Mouse (Mus musculus) heart, adult 9 months (tissue): ENCODE results near the gene Pitpnc1.
"Not testable (repeated sequence)": the region's sequence is repeated elsewhere in the genome, so short reads cannot be mapped to it uniquely, and the experiment has no call there.

ENCODE experiments used
- DNase-seq, 2 experiments: peaks; one replicate each; pipeline ENCODE4 v3.0.0; 2022; ENCODE audit warnings: low spot score in 2 of 2

The Pitpnc1 gene

GRCm38 (mm10) chr11:107470521-107471041, at the start of gene Pitpnc1:
Gene Pitpnc1 (minus strand): TSS chr11:107470699.
- DNase-seq = peak; percentile 87 to 89

GRCm38 (mm10) chr11:107518645-107519429, 48.3 kb upstream of the Pitpnc1 start:
- no peak for DNase-seq

GRCm38 (mm10) chr11:107516387-107516786, 45.9 kb upstream of the Pitpnc1 start:
- no peak for DNase-seq

- DNase-seq = no peak
These were observed 42.5 kb upstream of the Pitpnc1 start for GRCm38 (mm10) chr11:107513047-107513446.

- DNase-seq = peak; percentile 15 to 56
These were observed 41.5 kb upstream of the Pitpnc1 start for GRCm38 (mm10) chr11:107511954-107512353.

GRCm38 (mm10) chr11:107510362-107511269, 40.1 kb upstream of the Pitpnc1 start:
- DNase-seq = peak in 1 of 2 experiments; percentile 8

- DNase-seq = no peak
These were observed 39.3 kb upstream of the Pitpnc1 start for GRCm38 (mm10) chr11:107509631-107510338.

GRCm38 (mm10) chr11:107506260-107506659, 35.8 kb upstream of the Pitpnc1 start:
- no peak for DNase-seq

- not testable (repeated sequence) for DNase-seq
These were observed 33.9 kb upstream of the Pitpnc1 start for GRCm38 (mm10) chr11:107504364-107504763.

- DNase-seq = no peak
These were observed 32.3 kb upstream of the Pitpnc1 start for GRCm38 (mm10) chr11:107502801-107503200.

- no peak for DNase-seq
These were observed 13.8 kb upstream of the Pitpnc1 start for GRCm38 (mm10) chr11:107484341-107484740.

- no peak for DNase-seq
These were observed 9.3 kb upstream of the Pitpnc1 start for GRCm38 (mm10) chr11:107479862-107480203.

GRCm38 (mm10) chr11:107479053-107479861, 8.8 kb upstream of the Pitpnc1 start, which contains the start of gene Psmd12:
Gene Psmd12 (plus strand): TSS chr11:107479484.
- DNase-seq = peak; percentile 93 to 94

- DNase-seq = peak; percentile 60 to 76
These were observed 2.8 kb upstream of the Pitpnc1 start for GRCm38 (mm10) chr11:107473137-107473820.

- DNase-seq = no peak
These were observed 1.8 kb upstream of the Pitpnc1 start for GRCm38 (mm10) chr11:107472304-107472703.

GRCm38 (mm10) chr11:107471071-107471720, 697 bp upstream of the Pitpnc1 start:
- DNase-seq = no peak

- DNase-seq = peak; percentile 50 to 65
These were observed 752 bp downstream of the Pitpnc1 start for GRCm38 (mm10) chr11:107469523-107470371.

- DNase-seq = peak; percentile 81 to 83
These were observed 1.4 kb downstream of the Pitpnc1 start for GRCm38 (mm10) chr11:107469031-107469522.
